Mouse (Mus musculus) stomach, postnatal 0 days (tissue): ENCODE results near the gene Scp2. TPM values are rescaled to one million over a fixed set of nuclear protein-coding genes. Genes with fewer than 3 reads are reported as not detected.

Source experiments
- ATAC-seq: fragments of 200-750 bp; cut with Nextera tagmentation; 2 replicates; pipeline ENCODE4 v1.8.0; 2017; ENCODE audit not compliant: low FRiP score, low TSS enrichment
- DNase-seq: peaks from one replicate; pipeline ENCODE4 v3.0.0-alpha.2; 2016; ENCODE audit warnings: low spot score
- H3K27ac ChIP-seq: fragments of 300-500 bp; sonication (generic); replicated peaks from 2 replicates; pipeline ENCODE4 v1.5.1; 2014; ENCODE audit warnings: mild to moderate bottlenecking, control low read depth
- H3K27me3 ChIP-seq: fragments of 300-500 bp; sonication (generic); 2 replicates; pipeline ENCODE4 v1.6.1; 2014; ENCODE audit warnings: low read length; ENCODE audit not compliant: control insufficient read depth, insufficient read depth
- H3K36me3 ChIP-seq: fragments of 300-500 bp; sonication (generic); 2 replicates; pipeline ENCODE4 v1.6.1; 2014; ENCODE audit warnings: low read length, mixed read lengths; ENCODE audit not compliant: control insufficient read depth, insufficient read depth
- H3K4me1 ChIP-seq: fragments of 300-500 bp; sonication (generic); replicated peaks from 2 replicates; pipeline ENCODE4 v1.6.1; 2014; ENCODE audit warnings: antibody characterized with exemption; ENCODE audit not compliant: control insufficient read depth, insufficient read depth
- H3K4me2 ChIP-seq: fragments of 300-500 bp; sonication (generic); replicated peaks from 2 replicates; pipeline ENCODE4 v1.6.1; 2014; ENCODE audit warnings: low read depth, mild to moderate bottlenecking, control low read depth, moderate library complexity
- H3K4me3 ChIP-seq: fragments of 300-500 bp; sonication (generic); 2 replicates; pipeline ENCODE4 v1.5.1; 2014; ENCODE audit warnings: low read depth, low read length, control low read depth
- H3K9ac ChIP-seq: fragments of 300-500 bp; sonication (generic); 2 replicates; pipeline ENCODE4 v1.6.1; 2014; ENCODE audit warnings: mild to moderate bottlenecking, low read length, control low read depth, mixed read lengths
- H3K9me3 ChIP-seq: fragments of 300-500 bp; sonication (generic); 2 replicates; pipeline ENCODE4 v1.6.1; 2016; ENCODE audit warnings: low read length; ENCODE audit not compliant: control insufficient read depth
- CTCF ChIP-seq: IDR thresholded peaks from 2 replicates; pipeline ENCODE4 v1.5.1; 2016; ENCODE audit warnings: antibody characterized with exemption, low read depth, mild to moderate bottlenecking, moderate library complexity
- EP300 ChIP-seq: optimal IDR thresholded peaks from 2 replicates; pipeline ENCODE3; 2016; ENCODE audit warnings: antibody characterized with exemption
- WGBS: fragments of 180-500 bp; shearing (Covaris S2); extraction: QIAGEN DNeasy Blood & Tissue Kit; methylation state at CpG from one replicate; pipeline ENCODE4 v1.1.7; 2014; 5-methylcytosine and 5-hydroxymethylcytosine counted together
- polyA plus RNA-seq: library from polyadenylated mRNA; unstranded; fragments of >200 nt; fragmentation: Nextera tagmentation; extraction: Ambion mirVana; gene quantifications from 2 replicates; pipeline ENCODE4 v1.2.1, GENCODE M21; 2015

Scp2 gene
- polyA plus RNA-seq, 1 experiment from 2014 or later: 320 TPM

DNA sequence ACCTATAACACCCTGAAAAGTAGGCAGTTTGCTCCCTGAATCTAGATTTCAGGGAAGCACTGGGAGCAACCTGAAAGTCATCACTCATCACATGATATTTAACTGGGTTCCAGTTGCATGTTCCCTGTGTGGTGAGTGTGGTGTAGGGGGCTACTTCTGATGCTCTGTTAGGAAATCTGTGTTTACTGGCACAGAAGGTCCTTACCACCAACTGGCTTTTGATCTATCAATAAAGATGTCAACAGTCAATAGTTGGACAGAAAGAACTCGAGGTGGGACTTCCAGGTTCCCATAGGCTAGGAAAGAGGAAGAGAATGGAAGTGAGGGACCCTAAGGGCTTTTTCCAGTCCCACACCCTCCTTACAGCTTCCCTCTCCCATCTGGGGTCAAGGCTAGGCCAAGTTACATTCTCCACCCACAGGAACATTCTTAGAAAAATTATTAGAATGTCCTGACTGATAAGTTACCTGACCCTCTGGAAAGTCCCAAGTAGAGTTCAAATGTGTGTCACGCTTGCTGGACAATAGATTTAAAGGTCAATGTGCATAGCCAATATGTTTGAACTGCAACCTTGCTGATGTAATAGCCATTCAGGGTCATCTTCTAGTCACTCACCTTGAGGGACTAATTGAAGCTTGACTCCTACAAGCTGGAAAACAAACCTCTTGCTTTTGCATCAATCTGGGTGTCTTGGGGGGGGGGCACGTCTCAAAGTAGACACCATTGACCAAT lies 67.4 kb downstream of the Scp2 start:
- H3K27me3 ChIP-seq: no peaks in the 10 kb centered on the region
- ATAC-seq (no peak), DNase-seq (no peak)
- no peak overlapping the region for H3K4me3 ChIP-seq
- WGBS: 77% methylated on average over 3 of the region's 3 CpGs
- H3K9me3 ChIP-seq: no peaks in the 10 kb centered on the region
- H3K4me2 ChIP-seq: no peak overlapping the region
- no peak overlapping the region for H3K27ac ChIP-seq
- H3K9ac ChIP-seq: no peak overlapping the region
- no peaks in the 10 kb centered on the region for H3K4me1 ChIP-seq
- no peaks in the 10 kb centered on the region for H3K36me3 ChIP-seq
- TF ChIP-seq EP300 (no peak), CTCF (no peak)

DNA sequence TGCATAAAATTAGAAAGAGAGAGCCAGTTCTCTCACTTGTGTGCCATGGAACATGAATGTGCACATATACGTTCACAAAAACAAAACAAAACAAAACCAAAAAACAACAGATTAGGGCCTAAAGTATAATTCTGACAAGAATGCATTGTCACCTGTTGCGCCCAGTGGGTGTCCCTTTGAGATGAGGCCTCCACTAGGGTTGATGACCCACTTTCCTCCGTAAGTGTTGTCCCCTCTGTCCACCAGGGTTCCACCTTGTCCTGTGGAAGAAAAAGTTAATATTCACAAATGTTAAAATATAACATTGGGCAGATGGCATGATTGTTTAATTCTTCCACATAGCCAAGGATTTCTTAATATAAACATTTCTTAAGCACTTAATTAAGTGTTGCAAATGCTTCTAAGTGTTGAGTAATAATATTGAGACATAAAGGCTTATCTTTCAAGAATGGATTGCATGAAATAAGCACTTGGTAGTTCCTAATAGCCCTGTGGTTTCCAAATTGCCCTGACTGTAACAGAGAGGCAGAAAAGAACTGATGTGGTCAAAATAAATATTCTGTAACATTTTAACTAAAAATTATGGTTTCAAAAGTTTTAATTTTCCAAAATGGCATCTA lies 70.5 kb downstream of the Scp2 start:
- no peak overlapping the region for H3K4me3 ChIP-seq
- no peaks in the 10 kb centered on the region; the same call in 1 of the 2 replicates for H3K4me1 ChIP-seq
- H3K9ac ChIP-seq: no peak overlapping the region
- ATAC-seq (no peak), DNase-seq (no peak)
- TF ChIP-seq CTCF (peak; percentile 29), EP300 (no peak)
- H3K27me3 ChIP-seq: no peaks in the 10 kb centered on the region
- no peaks in the 10 kb centered on the region for H3K36me3 ChIP-seq
- H3K9me3 ChIP-seq: no peaks in the 10 kb centered on the region
- H3K27ac ChIP-seq: no peak overlapping the region
- 66% methylated on average over 3 of the region's 3 CpGs for WGBS
- H3K4me2 ChIP-seq: no peak overlapping the region

DNA sequence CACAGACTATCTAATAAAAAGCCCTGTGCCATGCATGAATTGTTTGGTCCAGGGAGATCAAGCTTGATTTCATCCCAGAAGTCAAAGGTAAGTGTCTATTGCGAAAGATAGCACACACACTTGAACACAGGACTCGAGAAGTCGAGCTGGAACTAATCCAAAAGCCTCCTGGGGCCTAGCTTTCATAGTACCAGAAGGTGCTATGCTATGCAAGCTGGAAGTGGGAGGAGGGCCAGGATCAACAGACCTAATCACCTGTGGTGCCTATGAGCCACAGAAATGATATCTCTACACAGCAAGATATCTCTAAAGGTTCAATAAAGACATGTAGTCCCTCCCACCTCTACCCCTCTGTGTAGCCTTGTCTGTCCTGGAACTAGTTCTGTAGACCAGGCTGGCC lies 72.7 kb downstream of the Scp2 start:
- Histone ChIP-seq H3K27me3 (no peaks in the 10 kb centered on the region), H3K4me1 (no peaks in the 10 kb centered on the region; the same call in 1 of the 2 replicates), H3K4me2 (no peak overlapping the region), H3K4me3 (no peak overlapping the region), H3K36me3 (no peaks in the 10 kb centered on the region), H3K9ac (no peak overlapping the region), H3K9me3 (no peaks in the 10 kb centered on the region), H3K27ac (no peak overlapping the region)
- no peak for DNase-seq
- 84% methylated on average over 3 of the region's 3 CpGs for WGBS
- TF ChIP-seq CTCF (no peak), EP300 (no peak)
- no peak for ATAC-seq

DNA sequence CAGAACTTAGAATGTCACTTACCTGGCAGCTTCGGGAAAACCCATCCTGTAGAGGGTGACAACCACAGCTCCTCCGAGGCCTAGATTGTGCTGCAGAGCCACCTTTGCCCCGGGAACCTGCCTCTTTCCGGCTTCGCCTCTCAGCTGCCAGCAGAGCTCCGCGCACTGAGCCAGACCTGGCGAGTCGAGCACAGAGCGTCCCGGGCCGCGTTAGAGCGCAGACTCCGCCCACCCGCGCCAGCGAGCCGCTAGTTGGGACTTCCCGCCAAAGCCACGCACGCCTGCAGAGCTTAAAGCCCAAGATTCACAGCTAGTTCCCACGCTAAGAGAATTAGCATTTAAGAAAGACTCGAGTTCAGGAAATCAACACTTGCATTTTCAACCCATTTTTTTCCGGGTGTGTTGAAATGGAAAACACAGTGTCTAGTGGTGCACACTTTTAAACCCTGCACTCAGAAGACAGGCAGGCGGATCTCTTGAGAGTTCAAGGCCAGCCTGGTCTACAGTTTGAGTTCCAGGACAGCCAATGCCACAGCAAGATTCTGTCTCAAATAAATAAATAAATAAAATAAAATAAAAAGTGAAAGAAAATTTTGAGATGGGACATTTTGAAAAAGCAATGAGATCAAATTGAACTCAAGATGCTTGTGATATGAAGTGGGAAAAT lies 73.4 kb downstream of the Scp2 start:
- no peak for TF ChIP-seq EP300
- TF ChIP-seq CTCF: peak; percentile 19; the same call in 1 of the 2 replicates
- Histone ChIP-seq H3K4me2 (peak overlapping the region; percentile 77), H3K27ac (peak overlapping the region; percentile 67), H3K27me3 (no peaks in the 10 kb centered on the region), H3K9ac (peak overlapping the region; percentile 62), H3K9me3 (no peaks in the 10 kb centered on the region), H3K4me3 (peak overlapping the region; percentile 48), H3K4me1 (no peaks in the 10 kb centered on the region; the same call in 1 of the 2 replicates), H3K36me3 (no peaks in the 10 kb centered on the region)
- WGBS: 3% methylated on average over 26 of the region's 26 CpGs
- peak; percentile 95 for ATAC-seq
- peak; percentile 97 for DNase-seq

DNA sequence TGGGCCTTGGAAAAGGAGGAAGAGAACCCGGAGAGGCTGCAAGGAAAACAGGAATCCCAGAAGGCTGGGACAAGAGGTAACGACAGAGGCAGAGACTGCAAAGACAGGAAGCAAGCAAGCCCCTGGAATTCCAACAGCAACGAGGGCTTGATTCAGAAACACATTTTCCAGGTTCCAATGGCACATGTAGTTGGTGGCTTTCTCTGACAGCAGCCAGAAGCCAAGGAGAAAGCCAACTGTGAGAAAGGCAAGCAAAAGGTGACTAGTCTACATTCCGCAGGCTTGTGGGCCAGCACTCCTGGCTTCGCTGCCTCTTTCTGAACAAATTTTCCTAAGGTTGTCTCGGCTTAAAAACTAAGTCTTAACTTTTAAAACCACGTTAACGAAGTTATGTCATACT lies 74.1 kb downstream of the Scp2 start:
- DNase-seq: peak; percentile 30
- WGBS: 3% methylated on average over 8 of the region's 8 CpGs
- peak overlapping the region; percentile 77 for H3K4me2 ChIP-seq
- ATAC-seq: no peak
- peak overlapping the region; percentile 67 for H3K27ac ChIP-seq
- TF ChIP-seq CTCF (no peak), EP300 (no peak)
- peak overlapping the region; percentile 48 for H3K4me3 ChIP-seq
- no peaks in the 10 kb centered on the region for H3K27me3 ChIP-seq
- no peaks in the 10 kb centered on the region for H3K9me3 ChIP-seq
- H3K4me1 ChIP-seq: no peaks in the 10 kb centered on the region; the same call in 1 of the 2 replicates
- peak overlapping the region; percentile 62 for H3K9ac ChIP-seq
- no peaks in the 10 kb centered on the region for H3K36me3 ChIP-seq

DNA sequence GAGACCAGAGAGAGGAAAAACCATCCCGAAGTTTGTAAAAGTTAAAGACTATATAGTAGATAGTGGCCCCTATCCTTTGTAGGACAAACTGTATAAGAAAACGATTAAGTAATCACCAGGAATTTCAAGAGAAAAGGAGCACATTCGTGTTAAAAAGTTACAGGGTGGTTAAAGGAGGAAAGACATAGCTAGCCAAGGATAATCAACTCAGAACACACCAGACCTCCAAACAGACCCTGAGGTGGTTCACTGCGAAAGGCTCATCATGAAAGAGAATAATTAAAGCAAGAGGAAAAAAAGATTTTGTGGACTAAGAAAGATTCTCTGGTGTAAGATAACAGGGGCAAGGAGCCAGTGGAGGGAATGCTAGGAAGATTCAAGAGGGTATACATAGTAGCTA lies 74.5 kb downstream of the Scp2 start:
- Histone ChIP-seq H3K4me1 (no peaks in the 10 kb centered on the region; the same call in 1 of the 2 replicates), H3K36me3 (no peaks in the 10 kb centered on the region), H3K4me2 (peak overlapping the region; percentile 77), H3K4me3 (peak overlapping the region; percentile 48), H3K9me3 (no peaks in the 10 kb centered on the region), H3K27ac (peak overlapping the region; percentile 67), H3K27me3 (no peaks in the 10 kb centered on the region), H3K9ac (peak overlapping the region; percentile 62)
- WGBS: 55% methylated on average over 4 of the region's 4 CpGs
- DNase-seq (no peak), ATAC-seq (no peak)
- TF ChIP-seq CTCF (no peak), EP300 (no peak)
